Mouse (Mus musculus) urinary bladder, postnatal 4 days (tissue): ENCODE measurements around the gene Tmem204.
A peak's percentile ranks its signal among the peaks of the same experiment; 100 is the strongest.

Source experiments
- DNase-seq, 2 experiments: peaks; one replicate each; pipeline ENCODE4 v3.0.0; 2021 to 2022; ENCODE audit warnings: low spot score in 2 of 2

Tmem204 gene

DNA sequence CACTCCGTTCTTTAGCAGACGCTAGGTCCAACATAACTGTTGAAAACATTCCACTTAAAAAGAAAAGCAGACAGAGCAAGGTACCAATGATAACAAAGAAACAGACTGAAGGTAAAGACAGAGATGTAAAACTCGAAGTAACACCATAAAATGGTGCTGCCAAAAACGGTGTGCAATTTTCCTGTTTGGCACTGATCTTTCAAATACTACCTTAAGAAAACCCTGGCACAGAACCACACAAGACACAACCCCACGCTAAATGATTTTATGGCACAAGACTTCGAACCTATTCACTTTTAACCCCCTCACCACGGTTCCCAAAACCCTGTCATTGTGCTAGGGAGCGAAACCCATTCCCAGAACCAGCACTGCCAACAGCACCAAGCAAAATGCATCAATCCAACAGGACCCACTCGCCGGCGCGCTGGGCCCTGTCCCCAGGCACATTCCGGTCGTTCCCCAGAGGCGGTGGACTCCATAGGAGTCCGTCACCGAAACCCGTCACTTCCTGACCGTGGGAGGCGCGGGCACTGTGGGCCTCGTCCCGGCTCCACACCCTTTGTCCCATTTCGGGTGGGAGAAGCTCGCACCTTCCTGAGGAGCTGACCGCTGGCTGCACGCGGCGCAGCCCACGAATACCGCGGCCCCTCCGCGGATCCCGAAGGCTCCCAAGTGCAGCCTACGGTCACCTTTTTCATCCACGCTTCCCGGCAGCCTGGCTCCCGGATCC is 68.4 kb downstream of the Tmem204 start:
- DNase-seq: peak; percentile 32 to 61

DNA sequence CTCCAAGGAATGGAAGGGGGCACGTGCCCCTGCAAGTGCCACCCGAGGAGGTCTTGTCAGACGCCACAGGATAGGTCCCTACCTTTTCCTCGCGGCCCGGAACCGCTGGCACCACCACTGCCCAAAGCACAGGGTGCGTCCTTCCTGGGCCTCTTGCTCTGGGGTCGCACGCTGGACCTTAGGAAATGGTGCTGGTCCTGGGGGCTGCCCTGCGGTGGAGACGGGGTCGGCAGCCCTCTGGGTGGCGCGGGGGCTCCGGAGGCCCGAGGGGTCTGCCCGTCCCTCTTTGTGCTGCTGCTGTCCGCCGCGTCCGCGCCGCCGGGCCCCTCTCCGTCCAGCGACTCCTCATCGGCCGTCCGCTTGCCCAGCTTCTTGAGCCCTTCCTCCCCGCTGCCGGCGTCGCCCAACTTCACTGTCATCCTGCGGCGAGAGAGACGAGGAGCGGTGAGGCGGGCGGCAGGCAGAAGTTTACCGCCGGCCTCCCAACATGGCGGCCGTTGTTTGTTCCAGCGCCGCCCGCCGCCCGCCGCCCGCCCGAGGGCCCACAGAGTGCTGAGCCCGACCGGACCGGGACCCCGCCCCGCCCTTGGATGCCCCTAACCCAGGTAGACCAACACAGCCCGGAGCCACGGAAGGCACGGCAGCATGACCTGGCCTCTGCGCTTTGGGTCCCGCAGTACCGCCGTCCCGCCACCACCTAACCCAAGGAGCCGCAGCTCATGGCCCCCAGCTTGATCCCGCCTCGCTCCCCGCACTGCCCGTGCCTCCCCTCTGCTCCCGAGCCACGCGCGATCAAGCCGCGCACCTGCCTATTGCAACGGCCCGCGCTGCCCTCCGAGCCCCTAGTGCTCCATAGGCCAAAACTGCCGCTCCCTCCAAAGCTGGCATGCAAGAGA is 69.5 kb downstream of the Tmem204 start:
- peak; percentile 23 to 64 for DNase-seq
